ENCODE assay signal across 26 mouse cellular contexts in the genomic region with DNA sequence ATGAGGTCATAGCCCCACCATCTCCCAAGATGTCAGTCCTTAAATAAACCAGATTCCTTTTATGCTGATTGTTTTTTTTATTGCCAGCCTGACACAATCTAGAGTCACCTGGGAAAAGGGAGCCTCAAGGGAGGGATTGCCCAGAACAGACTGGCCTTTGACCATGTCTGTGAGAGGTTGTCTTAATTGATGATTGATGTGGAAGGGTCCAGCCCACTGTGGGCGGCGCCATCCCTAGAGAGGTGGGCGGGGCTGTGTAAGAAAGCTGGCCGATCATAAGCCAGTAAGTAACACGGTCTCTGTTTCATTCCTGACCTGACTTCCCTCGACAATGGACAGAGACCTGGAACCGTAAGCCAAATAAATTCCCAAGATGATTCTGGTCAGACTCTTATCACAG.
DNase-seq lines count a peak whose midpoint lies in the region; ATAC-seq lines count a peak whose summit lies in the region.
"Had no signal": no experiment of that assay in that cellular context is flagged by ENCODE, and none has a peak within 500 bp of the region (broad histone marks: within the 10 kb centered on the region; RNA-seq: fewer than 3 reads in every experiment).

No protein-coding gene starts in this region.

- 75% methylated on average over 7 of the region's 7 CpGs for WGBS in intestine, embryonic 16.5 days

- peak; percentile 49 for DNase-seq in embryo, embryonic 10.5 days (ENCODE audit: low spot score)
- DNase-seq in embryo, embryonic 9.5 days (ENCODE audit: extremely low spot score), result no peak
- peak; percentile 54 for DNase-seq in R1 (ENCODE audit: low read depth, low spot score)
- DNase-seq in yolk sac, embryonic 10.5 days (ENCODE audit: low spot score), result peak; percentile 44
- no peak for DNase-seq in thymus, postnatal 0 days (ENCODE audit: low spot score)
- DNase-seq in urinary bladder, adult 2 months (ENCODE audit: low spot score), result no peak
- DNase-seq: adrenal gland, adult 2 months; adrenal gland, postnatal 14 days; cerebellum, adult 11 months; cerebellum, adult 2 months; cerebellum, adult 9-11 months; cerebellum, postnatal 25 days; embryo, embryonic 11 days; gastrocnemius, postnatal 10 days; gastrocnemius, postnatal 36 days; heart, adult 2 months; heart, postnatal 14 days; heart, postnatal 4 days had no signal

- no peak overlapping the region for H3K4me3 ChIP-seq in intestine, embryonic 16.5 days (ENCODE audit: low read length)
- H3K4me3 ChIP-seq: forebrain, embryonic 10.5 days; forebrain, embryonic 13.5 days; heart, adult 2 months; heart, embryonic 10.5 days; heart, embryonic 13.5 days; hindbrain, embryonic 13.5 days had no signal

- no peaks in the 10 kb centered on the region for H3K36me3 ChIP-seq in intestine, embryonic 16.5 days (ENCODE audit: control insufficient read depth, insufficient read depth, low read length)
- H3K36me3 ChIP-seq: forebrain, embryonic 10.5 days; hindbrain, embryonic 13.5 days had no signal

- no peak overlapping the region for H3K9ac ChIP-seq in intestine, embryonic 16.5 days (ENCODE audit: low read depth, low read length)
- H3K9ac ChIP-seq: forebrain, embryonic 13.5 days; heart, embryonic 13.5 days; hindbrain, embryonic 13.5 days had no signal

- peaks cover 17% of the 10 kb centered on the region for H3K4me1 ChIP-seq in intestine, embryonic 16.5 days (ENCODE audit: control insufficient read depth, insufficient read depth, low read length)

- H3K27ac ChIP-seq in intestine, embryonic 16.5 days (ENCODE audit: low read length), result no peak overlapping the region
- H3K27ac ChIP-seq: forebrain, embryonic 10.5 days; heart, adult 2 months; heart, embryonic 13.5 days had no signal

- no peak overlapping the region for H3K4me2 ChIP-seq in intestine, embryonic 16.5 days (ENCODE audit: low read depth, low read length)
- H3K4me2 ChIP-seq: heart, embryonic 13.5 days; hindbrain, embryonic 13.5 days had no signal

- H3K9me3 ChIP-seq in intestine, embryonic 16.5 days (ENCODE audit: control insufficient read depth, low read length), result no peaks in the 10 kb centered on the region
- H3K9me3 ChIP-seq: forebrain, embryonic 10.5 days; forebrain, embryonic 13.5 days; heart, embryonic 10.5 days; heart, embryonic 13.5 days; hindbrain, embryonic 13.5 days had no signal

- H3K27me3 ChIP-seq in intestine, embryonic 16.5 days (replicated peaks; ENCODE audit: control insufficient read depth, insufficient read depth, low read length), result no peaks in the 10 kb centered on the region
- H3K27me3 ChIP-seq: heart, embryonic 13.5 days had no signal

- ATAC-seq in intestine, embryonic 16.5 days, result peak; percentile 54; the same call in 1 of the 2 replicates
- ATAC-seq: forebrain, embryonic 13.5 days; forebrain, embryonic 16.5 days; hindbrain, embryonic 16.5 days had no signal

Comparison
In these comparisons a context has a peak if more than half of its experiments do, and no peak if none do; other contexts are left out.
1. DNase-seq: peak in embryo, embryonic 10.5 days (single experiment), R1 (single experiment) and yolk sac, embryonic 10.5 days (single experiment); none in embryo, embryonic 9.5 days (single experiment), thymus, postnatal 0 days (single experiment) and urinary bladder, adult 2 months (single experiment).